Mouse (Mus musculus) E14TG2a.4 (cell line): Measurements from ENCODE around the gene Gm43738.

Experiments used
- CTCF ChIP-seq: conservative IDR thresholded peaks from 2 replicates; pipeline ENCODE4 v1.5.1; 2014; ENCODE audit warnings: low read length
- NANOG ChIP-seq: IDR thresholded peaks from 2 replicates; pipeline ENCODE4 v1.6.1; 2014; ENCODE audit warnings: borderline replicate concordance, low read length, mixed read lengths
- POU5F1 ChIP-seq: IDR thresholded peaks from 2 replicates; pipeline ENCODE4 v1.6.1; 2014; ENCODE audit warnings: low read length, borderline replicate concordance

- TF ChIP-seq CTCF (peak; percentile 61), NANOG (no peak), POU5F1 (no peak)
Observed at GRCm38 (mm10) chr3:89058783-89059182, 42.1 kb downstream of the Gm43738 start.
